Mouse (Mus musculus): ENCODE results near the gene Comt.

Comt gene

DNA sequence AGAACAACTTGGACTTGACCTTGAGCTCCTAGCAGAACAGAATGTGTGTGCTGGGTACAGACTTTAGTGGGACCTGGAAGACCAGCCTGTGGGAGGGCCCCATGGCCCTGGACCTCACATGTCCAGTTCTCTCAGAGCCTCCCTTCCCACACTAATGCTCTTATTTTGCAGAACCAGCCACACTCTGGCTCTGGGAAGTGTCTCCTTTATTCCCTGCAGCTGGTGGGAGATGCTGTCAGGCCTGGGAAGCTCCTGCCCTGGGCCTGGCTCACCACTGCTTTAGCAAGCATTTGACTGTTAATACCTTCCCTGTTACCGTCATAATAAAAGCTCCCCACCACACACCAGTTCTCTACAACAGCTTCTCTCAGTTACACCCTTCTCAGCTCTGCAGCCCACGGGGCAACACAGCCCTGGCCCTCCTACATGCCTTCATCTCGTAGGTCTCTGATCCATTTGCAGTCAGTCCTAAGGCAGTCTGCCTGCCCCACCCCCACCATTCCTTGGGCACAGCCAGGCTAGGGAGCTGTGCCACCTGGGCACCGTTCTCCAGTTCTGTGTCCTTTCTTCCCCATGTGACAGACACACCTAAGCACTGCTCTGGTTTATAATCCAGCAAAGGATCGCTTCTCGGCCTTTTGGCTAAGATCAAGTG is 66.4 kb downstream of the Comt start:
- no peak for DNase-seq (ENCODE audit: low read depth, low spot score)

DNA sequence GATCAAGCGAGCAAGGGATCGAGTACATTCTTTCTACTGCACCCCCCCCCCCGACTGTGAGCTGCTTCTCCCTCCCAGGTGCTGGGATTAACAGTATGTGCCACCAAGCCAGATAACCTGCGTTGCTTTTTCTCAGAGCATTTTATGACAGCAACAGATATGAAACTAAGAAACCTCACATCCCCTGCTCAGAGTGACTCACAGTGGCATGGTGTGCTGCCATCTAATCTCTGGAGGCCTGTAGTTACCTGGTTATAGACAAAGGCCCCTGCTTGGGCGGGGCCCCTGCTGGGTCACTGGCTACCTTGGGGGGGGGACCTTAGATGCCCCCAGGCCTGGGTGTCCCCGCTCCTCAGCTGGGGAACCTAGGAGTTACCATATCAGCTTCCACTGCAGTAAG is 68.7 kb downstream of the Comt start:
- no peak for DNase-seq (ENCODE audit: low read depth, low spot score)

DNA sequence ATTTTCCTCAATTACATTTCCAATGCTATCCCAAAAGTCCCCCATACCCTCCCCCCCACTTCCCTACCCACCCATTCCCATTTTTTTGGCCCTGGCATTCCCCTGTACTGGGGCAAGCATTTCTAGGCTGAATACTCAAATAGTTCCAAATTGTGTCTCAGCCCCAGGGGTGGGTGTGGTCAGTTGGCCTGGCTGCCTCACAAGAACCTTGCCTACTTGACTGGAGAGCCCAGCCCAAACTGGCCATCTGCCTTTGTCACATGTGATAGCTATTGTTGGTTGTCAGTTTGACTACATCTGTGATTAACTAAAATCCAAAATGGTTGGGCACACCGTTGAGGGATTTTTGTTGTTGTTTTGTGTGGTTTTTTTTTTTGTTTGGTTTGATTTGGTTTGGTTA is 69.7 kb downstream of the Comt start:
- DNase-seq (ENCODE audit: low read depth, low spot score) = no peak

Measured in c-Kit-negative CD71-positive TER-119-positive erythroid progenitor cells, embryonic 14.5 days (primary cell).